Mouse (Mus musculus) cerebellum, postnatal 14 days (tissue): Measurements from ENCODE around the gene Ccdc14.
A peak's percentile ranks its signal among the peaks of the same experiment; 100 is the strongest.
"Not testable (repeated sequence)": the region's sequence is repeated elsewhere in the genome, so short reads cannot be mapped to it uniquely, and the experiment has no call there.

Experiments
- DNase-seq, 2 experiments: peaks; one replicate each; pipeline ENCODE4 v3.0.0; 2021; ENCODE audit warnings: mixed read lengths in 2 of 2

Ccdc14 gene

DNA sequence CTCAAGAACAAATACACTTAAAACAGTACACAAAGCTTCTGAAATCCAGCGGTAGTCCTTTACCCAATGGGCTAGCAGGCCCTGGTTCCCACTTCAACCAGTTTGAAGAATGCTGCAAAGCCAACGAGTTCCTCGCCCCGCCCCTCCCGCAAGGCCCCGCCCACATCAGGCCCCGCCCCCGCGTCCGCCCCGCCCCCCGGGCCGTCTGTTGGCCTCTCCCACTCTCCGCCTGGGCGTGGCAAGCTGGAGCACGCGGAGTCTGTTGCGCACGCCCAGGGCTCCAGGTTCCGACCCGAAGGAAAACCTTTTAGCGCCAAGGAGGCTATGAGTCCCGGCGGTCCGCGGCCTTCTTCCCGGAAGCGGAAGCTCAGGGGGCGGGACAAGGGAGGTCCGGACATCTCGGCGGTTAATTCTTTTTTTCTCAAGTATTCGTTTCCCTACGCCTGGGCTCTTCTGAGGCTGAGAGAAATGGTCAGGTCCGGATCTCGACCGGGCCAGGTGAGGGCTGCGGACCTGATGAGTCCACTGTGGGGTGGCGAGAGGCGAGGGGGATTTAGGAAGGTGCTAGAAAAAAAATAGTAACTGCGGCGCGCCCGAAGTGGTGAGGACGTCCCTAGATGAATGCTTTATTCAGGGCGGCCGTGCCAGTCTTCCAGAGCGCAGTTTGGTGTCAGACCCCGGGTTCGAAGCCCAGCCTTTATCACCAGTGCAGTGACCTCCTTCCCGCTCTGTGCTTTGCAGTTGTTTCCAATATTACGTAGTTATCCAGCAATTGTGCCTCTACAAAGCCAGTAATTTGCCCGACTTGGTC, at the start of gene Ccdc14:
TSS of gene Ccdc14 (plus strand) at position 283 of the 811 bp plus-strand sequence.
- peak; percentile 83 to 85 for DNase-seq

- no peak for DNase-seq
Observed at GRCm38 (mm10) chr16:34643511-34644259, 46.7 kb upstream of the Ccdc14 start.

- no peak for DNase-seq
Observed at GRCm38 (mm10) chr16:34649621-34650020, 40.8 kb upstream of the Ccdc14 start, which contains the start of gene Ropn1. Gene Ropn1 (plus strand): TSS chr16:34649921.

GRCm38 (mm10) chr16:34653023-34653422, 37.4 kb upstream of the Ccdc14 start:
- no peak for DNase-seq

DNA sequence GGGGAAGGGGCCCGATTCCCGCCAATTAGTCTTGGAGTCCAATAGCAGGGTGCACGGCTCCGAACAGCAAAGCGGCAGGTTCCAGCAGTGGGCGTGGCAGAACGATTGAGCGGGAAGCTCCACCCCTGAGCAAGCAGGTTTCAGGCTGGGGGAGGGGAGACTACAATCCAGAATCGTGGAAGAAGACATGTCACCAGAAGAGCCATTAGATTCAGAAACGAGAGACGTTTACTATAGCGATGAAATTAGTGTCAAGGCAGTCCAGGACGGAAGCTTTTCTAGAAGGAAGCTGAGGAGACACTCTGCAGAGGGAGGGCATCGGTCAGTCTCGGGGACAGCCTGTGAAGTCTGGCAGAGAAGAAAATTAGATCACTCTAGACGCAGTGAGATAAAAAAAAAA, 32.9 kb upstream of the Ccdc14 start:
- peak in 1 of 2 experiments; percentile 13 for DNase-seq

- no peak for DNase-seq
Observed at GRCm38 (mm10) chr16:34657983-34658382, 32.4 kb upstream of the Ccdc14 start.

- no peak for DNase-seq
Observed at GRCm38 (mm10) chr16:34658388-34658787, 32.0 kb upstream of the Ccdc14 start.

DNA sequence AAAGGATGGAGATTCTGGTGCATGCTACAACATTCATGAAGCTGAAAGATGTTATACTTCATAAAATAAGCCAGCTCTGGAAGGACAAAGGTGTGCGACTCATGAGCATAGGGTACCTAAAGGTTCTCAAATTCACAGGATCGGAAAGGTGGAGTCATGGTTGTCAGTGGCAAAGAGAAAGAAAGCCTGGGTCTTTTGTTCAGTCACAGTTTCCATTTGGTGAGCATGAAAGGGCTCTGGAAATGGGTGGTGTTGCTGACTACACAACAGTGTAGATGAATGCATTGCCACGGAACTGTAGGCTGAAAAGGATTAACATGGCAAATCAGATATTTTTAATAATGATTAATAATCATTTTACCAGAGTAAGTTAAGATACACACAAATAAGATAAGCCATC, 25.9 kb upstream of the Ccdc14 start:
- DNase-seq: no peak

DNA sequence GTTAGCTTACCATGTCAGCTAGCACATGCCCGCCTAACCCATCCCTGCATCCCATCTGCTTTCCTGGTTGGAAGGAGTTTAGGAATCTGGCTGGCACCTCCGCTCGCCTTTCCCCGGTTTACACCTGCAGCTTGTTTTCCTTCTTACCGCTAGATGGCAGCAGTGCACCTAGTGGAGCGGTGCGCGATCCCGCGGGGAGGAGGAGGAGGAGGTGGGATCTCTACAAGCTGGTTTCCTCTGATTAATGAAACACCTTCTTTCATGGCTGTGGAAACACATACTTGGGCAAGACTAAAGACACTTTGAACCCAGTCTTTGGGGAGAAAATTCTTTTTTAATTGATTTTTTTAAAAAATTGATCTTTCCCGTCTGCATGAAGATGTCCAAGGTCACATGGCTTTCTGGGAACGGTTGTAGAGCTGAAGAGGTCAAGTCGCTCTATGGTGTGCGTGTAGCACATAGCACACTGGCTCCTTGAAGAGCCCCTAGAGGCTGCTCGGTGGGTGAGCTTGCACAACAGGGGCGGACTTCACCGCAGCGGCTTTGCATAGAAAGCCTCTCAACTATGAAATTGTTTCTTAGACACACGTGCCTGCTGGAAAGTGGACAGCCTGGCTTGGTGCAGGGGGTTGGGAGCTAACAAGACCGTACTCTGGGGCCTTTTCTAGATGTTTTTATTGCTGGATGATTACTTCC, 23.2 kb upstream of the Ccdc14 start:
- peak; percentile 86 to 89 for DNase-seq

GRCm38 (mm10) chr16:34668341-34668740, 22.1 kb upstream of the Ccdc14 start:
- DNase-seq: no peak

DNA sequence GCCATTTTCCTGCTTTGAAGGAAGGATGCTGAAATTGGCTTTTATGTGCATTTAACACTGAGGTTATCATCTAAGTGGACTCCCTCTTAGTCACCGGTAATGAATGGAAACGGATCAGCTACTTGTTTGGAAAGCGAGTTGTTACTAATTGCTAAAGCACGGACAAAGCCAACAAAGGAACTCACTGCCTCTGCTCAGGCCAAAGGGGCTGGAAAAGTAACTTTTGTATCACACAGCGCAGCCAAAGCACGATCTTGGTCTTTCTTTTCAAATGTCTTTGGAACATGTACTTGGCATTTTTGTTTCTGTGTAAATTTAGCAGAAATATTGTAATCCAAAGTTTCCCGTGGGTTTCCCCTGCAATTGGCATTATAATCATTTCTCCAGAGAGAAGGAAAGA, 18.4 kb upstream of the Ccdc14 start:
- no peak for DNase-seq

- no peak for DNase-seq
Observed at GRCm38 (mm10) chr16:34672822-34673221, 17.6 kb upstream of the Ccdc14 start.

DNA sequence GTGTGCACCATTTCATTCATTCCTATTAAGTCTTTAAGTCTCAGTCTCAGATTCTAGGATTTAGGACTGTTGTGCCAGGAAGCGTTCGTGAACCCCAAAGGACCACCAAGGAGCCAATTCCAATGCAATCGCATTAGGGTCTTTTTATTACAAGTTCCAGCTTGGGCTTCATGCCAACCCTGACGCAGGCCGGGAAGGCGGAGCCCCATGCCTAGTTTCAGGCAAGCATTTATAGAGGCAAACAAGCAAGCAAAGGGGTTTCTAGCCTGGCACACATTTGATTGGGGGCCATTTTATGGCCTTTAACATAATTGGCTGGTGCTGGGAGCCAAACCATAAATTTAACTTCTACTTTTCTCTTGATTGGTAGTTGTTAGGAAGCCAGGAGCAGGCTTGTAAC, 16.1 kb upstream of the Ccdc14 start:
- DNase-seq: no peak

GRCm38 (mm10) chr16:34681823-34682222, 8.6 kb upstream of the Ccdc14 start:
- DNase-seq: no peak

DNA sequence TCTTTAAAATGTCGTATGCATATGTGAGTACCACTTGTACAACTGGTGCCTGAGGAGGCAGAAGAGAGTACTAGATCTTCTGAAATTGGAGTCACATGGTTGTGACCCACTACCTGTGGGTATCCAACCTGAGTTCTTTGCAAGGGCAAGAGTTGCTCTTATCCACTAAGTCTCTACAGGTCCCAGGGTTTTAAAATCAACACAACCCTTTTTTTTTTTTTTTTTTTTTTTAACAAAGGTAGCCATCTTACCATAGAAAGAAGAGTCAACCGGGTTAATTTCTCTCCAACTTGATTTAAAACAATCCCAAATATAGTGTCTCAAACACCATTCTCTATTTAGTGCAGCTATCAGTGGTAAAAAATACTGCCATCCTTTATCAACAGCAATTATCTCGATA, 537 bp upstream of the Ccdc14 start:
- no peak for DNase-seq

- DNase-seq: peak; percentile 21 to 22
Observed at GRCm38 (mm10) chr16:34691156-34691555, 740 bp downstream of the Ccdc14 start.

DNA sequence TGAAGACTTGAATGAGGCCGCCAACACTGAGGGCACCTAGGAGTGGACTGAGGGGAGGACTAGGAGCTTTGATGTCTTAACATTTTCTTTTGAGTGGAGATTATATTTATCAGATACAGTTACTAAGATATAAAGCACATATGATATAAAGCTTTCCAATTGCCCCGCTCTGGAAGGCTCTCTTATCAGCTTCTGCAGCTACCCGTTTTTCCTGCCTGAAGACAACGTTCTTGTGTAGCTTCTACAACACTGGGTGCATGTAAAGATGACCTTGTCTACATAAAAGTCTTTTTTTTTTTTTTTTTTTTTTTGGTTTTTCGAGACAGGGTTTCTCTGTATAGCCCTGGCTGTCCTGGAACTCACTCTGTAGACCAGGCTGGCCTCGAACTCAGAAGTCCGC, 4.1 kb downstream of the Ccdc14 start:
- no peak for DNase-seq

- not testable (repeated sequence) for DNase-seq
Observed at GRCm38 (mm10) chr16:34698721-34699120, 8.3 kb downstream of the Ccdc14 start.

GRCm38 (mm10) chr16:34700165-34700827, 9.9 kb downstream of the Ccdc14 start:
- peak; percentile 80 to 81 for DNase-seq

DNA sequence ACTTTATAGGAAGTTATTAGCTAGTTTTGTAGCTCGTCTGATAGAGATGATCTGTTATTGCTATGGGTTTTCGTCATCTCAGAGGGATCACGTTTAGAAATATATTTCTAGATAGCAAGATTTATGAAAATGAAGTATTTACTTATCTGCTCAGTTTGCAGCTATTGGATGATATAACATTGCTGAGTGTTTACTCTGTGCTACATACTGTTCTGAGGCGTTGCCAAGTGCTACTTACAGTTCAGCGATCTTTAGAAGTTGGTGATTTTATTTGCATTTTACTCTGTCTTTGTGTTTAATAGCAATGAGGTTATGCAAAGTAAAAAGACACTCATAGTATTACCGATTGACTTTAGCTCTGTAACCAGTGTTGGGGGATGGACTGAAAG, 10.4 kb downstream of the Ccdc14 start:
- no peak for DNase-seq

GRCm38 (mm10) chr16:34706019-34706418, 15.6 kb downstream of the Ccdc14 start:
- no peak for DNase-seq

GRCm38 (mm10) chr16:34706487-34706946, 16.1 kb downstream of the Ccdc14 start:
- DNase-seq: no peak

DNA sequence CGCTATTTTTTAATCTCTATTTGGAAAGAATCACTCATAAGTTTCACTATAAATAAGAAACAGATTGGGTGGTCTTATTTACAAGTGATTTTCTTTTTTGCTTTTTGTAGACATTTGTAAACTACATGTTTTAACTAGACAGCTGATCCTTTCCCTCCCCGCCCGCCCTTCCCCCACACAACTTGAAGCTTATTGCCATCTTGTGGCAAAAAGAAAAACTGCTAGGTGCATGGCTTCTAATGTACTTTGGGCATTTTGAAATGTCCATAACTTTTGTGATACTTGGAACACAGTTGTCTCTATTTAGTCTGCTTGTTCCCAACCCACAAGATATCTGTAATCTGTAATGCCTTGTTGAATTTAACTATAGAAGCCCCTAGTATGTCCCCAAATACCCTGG, 21.1 kb downstream of the Ccdc14 start:
- DNase-seq: peak in 1 of 2 experiments; percentile 17
